Mouse (Mus musculus): Measurements from ENCODE around the gene Slc35f6.

Slc35f6 gene

GRCm38 (mm10) chr5:30647815-30648560 is at the start of gene Slc35f6:
Gene Slc35f6, plus strand, starts transcription at chr5:30647933.
- peak; percentile 65 for DNase-seq (ENCODE audit: low read depth, low spot score)

- DNase-seq (ENCODE audit: low read depth, low spot score) = no peak
These were observed 46.3 kb upstream of the Slc35f6 start for GRCm38 (mm10) chr5:30601397-30601796.

- DNase-seq (ENCODE audit: low read depth, low spot score) = no peak
These were observed 44.5 kb upstream of the Slc35f6 start for GRCm38 (mm10) chr5:30603255-30603654.

DNA sequence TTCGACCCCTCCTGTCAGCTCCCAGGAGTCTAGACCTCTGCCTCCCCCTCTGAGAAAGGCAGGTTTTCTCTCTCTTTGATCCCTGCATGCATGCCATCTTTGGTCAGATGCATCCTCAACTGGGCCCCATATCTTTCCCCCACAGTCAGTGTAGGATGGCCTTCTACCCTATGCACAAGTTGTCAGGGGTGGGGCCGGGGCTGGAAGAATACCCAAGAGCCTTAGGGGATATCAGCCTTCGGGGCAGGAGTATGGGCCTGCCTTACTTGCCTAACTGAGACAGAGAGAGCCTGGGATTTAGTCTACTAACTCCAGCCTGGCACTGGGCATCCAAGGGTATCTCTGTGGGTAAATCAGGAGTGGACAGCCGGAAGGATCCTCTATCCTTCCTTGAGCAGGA is 43.8 kb upstream of the Slc35f6 start:
- no peak for DNase-seq (ENCODE audit: low read depth, low spot score)

DNA sequence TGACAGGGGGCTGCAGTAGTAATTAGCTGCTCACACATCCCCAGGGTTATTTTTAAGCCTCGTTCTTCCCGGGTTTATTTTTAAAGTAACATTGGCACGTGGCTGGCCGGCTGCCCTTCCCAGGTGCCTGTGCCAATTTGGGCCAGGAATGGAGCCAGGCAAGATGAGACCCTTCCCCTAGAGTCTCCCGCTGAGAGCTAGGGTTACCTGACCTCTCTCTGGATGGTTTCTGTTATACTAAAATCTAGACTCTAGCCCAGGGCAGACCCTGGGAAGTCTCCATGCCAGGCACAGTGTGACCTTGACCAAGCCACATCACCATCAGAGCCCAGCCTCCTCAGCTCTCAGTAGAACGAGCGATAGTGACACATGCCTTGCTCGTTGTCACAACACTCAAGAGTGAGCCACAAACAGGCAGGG is 43.0 kb upstream of the Slc35f6 start:
- no peak for DNase-seq (ENCODE audit: low read depth, low spot score)

- DNase-seq (ENCODE audit: low read depth, low spot score) = no peak
These were observed 42.1 kb upstream of the Slc35f6 start for GRCm38 (mm10) chr5:30605649-30606048.

- DNase-seq (ENCODE audit: low read depth, low spot score) = peak; percentile 83
These were observed 41.2 kb upstream of the Slc35f6 start for GRCm38 (mm10) chr5:30606424-30607073.

DNA sequence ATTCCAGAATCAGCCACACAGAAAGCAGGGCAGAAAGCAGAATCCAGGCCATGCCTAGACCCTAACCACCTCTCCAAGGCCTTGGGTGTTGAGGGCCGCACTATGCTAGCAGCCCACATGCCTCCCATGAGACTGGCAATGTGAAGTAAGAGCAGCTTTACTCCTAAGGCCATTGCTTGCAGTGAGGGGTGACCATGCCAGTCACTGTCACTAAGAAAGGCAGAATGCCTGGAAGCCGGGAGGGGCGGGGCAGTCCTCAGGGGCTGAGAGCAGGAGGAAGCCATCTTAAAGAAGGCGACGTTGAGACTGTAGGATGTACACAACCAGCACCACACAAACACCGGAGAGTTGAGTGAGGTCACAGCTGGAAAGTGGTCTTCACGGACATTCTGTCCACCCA is 38.6 kb upstream of the Slc35f6 start:
- DNase-seq (ENCODE audit: low read depth, low spot score) = no peak

DNA sequence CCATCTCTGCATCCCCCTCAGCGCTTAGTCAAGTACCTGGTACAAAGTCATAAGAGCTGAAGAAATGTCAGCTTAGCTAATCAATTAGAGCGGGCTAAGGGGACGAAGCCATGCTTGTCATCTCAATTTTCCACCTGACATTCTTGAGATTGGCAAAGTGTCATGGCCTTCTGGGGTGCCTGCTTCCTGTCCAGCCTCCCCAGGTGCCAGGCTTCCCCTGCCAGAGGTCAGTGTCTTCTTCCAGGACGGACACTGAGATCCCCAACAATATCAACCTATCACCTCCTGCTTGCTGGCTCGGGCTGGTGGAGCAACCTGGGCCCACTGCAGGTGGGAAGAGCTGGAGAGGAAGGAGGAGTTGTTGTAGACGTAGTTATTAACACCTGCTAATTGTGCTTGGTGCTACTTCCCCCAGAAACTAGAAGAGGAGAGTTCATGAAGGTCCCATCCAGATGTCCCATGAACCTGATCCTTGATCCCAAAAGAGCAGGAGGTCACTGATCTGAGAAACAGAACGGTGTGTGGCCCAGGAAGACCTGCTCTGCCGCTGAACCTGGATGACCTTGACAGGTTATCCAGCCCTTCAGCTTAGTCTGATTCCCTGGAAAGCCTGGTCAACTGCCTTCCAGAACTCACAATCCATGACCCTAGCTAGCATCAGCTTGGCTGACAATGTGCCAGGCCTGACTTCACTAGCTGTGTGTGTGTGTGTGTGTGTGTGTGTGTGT is 37.7 kb upstream of the Slc35f6 start:
- DNase-seq (ENCODE audit: low read depth, low spot score) = no peak

GRCm38 (mm10) chr5:30611091-30611490 is 36.6 kb upstream of the Slc35f6 start:
- no peak for DNase-seq (ENCODE audit: low read depth, low spot score)

- DNase-seq (ENCODE audit: low read depth, low spot score) = no peak
These were observed 36.0 kb upstream of the Slc35f6 start for GRCm38 (mm10) chr5:30611689-30612088.

GRCm38 (mm10) chr5:30612575-30612974 is 35.2 kb upstream of the Slc35f6 start:
- DNase-seq (ENCODE audit: low read depth, low spot score) = no peak

DNA sequence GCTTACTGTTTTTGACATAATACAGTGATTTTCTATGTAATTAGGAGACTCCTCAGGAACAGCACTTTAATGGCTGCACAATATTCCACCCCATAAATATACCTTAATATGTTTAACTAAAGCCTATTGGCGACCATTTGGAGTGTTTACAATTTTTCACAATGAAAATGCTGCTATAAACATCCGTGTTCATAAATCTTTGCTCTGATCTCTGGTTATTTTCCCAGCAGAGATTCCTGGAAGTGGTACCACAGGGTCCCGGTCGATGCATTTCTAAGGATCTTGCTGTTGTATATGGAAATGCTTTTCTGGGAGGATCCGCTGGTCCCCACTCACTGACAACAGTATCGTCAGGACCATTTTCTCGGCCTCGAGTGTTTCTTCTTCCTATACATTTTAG is 34.5 kb upstream of the Slc35f6 start:
- no peak for DNase-seq (ENCODE audit: low read depth, low spot score)

DNA sequence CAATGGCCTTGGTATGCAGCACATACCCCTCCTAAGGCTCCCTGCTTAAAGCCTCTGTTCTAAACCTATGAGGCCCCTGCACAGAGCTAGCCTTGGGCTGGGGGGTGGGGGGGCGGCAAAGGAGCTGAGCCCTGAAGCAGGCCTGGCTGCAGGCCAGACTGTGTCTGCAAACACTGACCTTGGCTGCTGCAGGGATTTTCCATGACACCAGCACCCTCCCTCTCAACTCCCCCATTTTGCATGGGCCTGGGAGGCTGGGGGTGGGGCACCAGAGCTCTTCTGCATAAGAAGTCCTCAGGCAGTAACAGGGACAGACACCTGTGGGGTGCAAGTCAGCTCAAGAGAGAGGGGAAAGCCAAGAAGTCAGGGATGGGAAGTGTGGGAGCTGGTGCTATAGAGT is 33.5 kb upstream of the Slc35f6 start:
- DNase-seq (ENCODE audit: low read depth, low spot score) = no peak

GRCm38 (mm10) chr5:30615416-30615815 is 32.3 kb upstream of the Slc35f6 start:
- no peak for DNase-seq (ENCODE audit: low read depth, low spot score)

DNA sequence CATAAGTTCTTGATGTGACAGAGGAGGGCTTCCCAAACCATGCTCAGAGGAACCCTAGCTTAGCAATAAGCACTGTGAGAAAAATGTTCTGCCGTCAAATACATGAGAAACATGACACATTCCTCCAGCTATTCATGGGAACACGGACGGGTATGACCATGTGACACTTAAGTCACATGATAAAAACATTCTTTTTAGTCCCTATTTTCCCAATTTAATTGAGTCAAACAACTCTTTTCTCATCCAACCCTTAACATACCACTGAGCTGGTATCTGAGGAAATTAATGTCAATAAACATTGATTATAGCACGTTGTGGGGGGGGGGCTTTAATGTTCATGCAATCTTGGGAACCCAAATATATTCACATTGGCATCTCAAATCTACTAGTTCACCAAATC is 31.9 kb upstream of the Slc35f6 start:
- no peak for DNase-seq (ENCODE audit: low read depth, low spot score)

DNA sequence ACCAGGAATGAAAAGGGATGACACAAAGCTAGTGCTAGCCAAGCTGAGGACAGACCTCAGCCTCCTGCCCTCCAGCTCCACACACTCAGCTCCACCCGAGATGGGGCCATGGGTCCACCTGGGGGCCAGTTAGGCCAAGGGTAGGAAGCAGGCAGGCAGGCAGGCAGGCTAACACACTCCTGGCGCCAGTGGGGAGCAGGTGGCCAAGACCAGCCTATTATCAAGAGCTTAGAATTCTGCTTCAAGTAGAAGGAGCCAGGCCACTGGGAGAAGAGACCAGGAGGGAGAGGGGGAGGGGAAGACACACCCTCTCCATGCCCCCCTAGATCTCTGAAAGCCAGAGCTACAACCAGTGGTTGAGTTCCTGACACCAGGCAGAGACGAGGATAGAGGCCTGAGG is 31.1 kb upstream of the Slc35f6 start:
- no peak for DNase-seq (ENCODE audit: low read depth, low spot score)

DNA sequence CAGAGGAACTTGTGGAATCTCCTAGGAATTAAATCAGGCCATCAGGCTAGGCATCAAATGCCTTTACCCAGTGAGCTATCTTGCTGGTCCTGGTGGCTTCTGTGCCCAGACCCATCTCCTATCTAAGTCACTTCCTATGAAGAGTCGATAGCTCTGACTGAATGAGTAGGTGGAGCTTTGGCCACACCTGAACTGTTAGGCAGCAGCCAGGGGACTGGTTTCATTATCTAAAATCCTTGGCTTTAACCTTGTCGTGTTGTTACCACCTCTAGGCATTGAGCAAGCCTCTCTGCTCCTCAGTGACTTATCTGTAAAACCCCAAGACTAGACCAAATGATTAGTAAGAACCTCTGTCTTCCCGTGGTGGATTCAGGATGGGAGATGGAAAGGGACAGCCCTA is 30.4 kb upstream of the Slc35f6 start:
- no peak for DNase-seq (ENCODE audit: low read depth, low spot score)

- no peak for DNase-seq (ENCODE audit: low read depth, low spot score)
These were observed 29.9 kb upstream of the Slc35f6 start for GRCm38 (mm10) chr5:30617851-30618250.

- DNase-seq (ENCODE audit: low read depth, low spot score) = no peak
These were observed 29.2 kb upstream of the Slc35f6 start for GRCm38 (mm10) chr5:30618376-30619003.

- DNase-seq (ENCODE audit: low read depth, low spot score) = no peak
These were observed 28.5 kb upstream of the Slc35f6 start for GRCm38 (mm10) chr5:30619211-30619610.

GRCm38 (mm10) chr5:30620567-30620966 is 27.2 kb upstream of the Slc35f6 start:
- no peak for DNase-seq (ENCODE audit: low read depth, low spot score)

Measured in telencephalon, adult 2 months (tissue).